Mouse (Mus musculus) MEL (cell line): ENCODE data around the gene Irf1. TPM values are rescaled to one million over a fixed set of nuclear protein-coding genes. Genes with fewer than 3 reads are reported as not detected.

Experiments
- DNase-seq: peaks from one replicate; pipeline ENCODE4 v3.0.0; 2011; ENCODE audit warnings: low read depth, low spot score
- H3K27ac ChIP-seq: 2 replicates; pipeline ENCODE4 v1.5.1; 2012; ENCODE audit warnings: low read depth, mild to moderate bottlenecking, control low read depth, low read length, moderate library complexity; ENCODE audit not compliant: control insufficient read depth
- H3K27me3 ChIP-seq, 2 experiments: fragments of 150-350 bp in 1 of 2; sonication (generic) in 1 of 2; 2 replicates each; pipeline ENCODE4 v1.6.1; 2012; ENCODE audit warnings: low read length in 2 of 2, mild to moderate bottlenecking in 2 of 2, improper control_type of control experiment in 1 of 2, moderate library complexity in 1 of 2; ENCODE audit not compliant: insufficient read depth in 2 of 2, control insufficient read depth in 1 of 2
- H3K36me3 ChIP-seq, 2 experiments: 2 replicates each; pipeline ENCODE4 v1.6.1; 2012 to 2014; ENCODE audit warnings: low read length in 2 of 2, improper control_type of control experiment in 1 of 2, inconsistent platforms in 1 of 2, mild to moderate bottlenecking in 1 of 2; ENCODE audit not compliant: insufficient read depth in 2 of 2, control insufficient read depth in 1 of 2
- H3K4me1 ChIP-seq, 2 experiments: fragments of 150-350 bp in 1 of 2; sonication (generic) in 1 of 2; 2 replicates each; pipeline ENCODE4 v1.6.1; 2012; ENCODE audit warnings: low read length in 2 of 2, improper control_type of control experiment in 1 of 2, mild to moderate bottlenecking in 1 of 2; ENCODE audit not compliant: insufficient read depth in 2 of 2, control insufficient read depth in 1 of 2
- H3K4me3 ChIP-seq, 2 experiments: fragments of 150-350 bp in 1 of 2; sonication (generic) in 1 of 2; 2 replicates each; pipeline ENCODE4 v1.5.1; 2012; ENCODE audit warnings: low read depth in 2 of 2, low read length in 2 of 2, mild to moderate bottlenecking in 2 of 2, moderate library complexity in 2 of 2, control low read depth in 1 of 2, improper control_type of control experiment in 1 of 2; ENCODE audit not compliant: control insufficient read depth in 1 of 2, insufficient read depth in 1 of 2
- H3K79me2 ChIP-seq: 2 replicates; pipeline ENCODE4 v1.6.1; 2012; ENCODE audit warnings: mild to moderate bottlenecking, low read length, moderate library complexity; ENCODE audit not compliant: control insufficient read depth, poor library complexity, insufficient read depth
- H3K9ac ChIP-seq: 2 replicates; pipeline ENCODE4 v1.6.1; 2012; ENCODE audit warnings: low read depth, mild to moderate bottlenecking, control low read depth, low read length, moderate library complexity; ENCODE audit not compliant: control insufficient read depth, poor library complexity, severe bottlenecking
- H3K9me3 ChIP-seq: fragments of 150-350 bp; sonication (generic); replicated peaks from 2 replicates; pipeline ENCODE4 v1.6.1; 2012; ENCODE audit warnings: mild to moderate bottlenecking, low read length, improper control_type of control experiment, moderate library complexity; ENCODE audit not compliant: insufficient read depth
- CHD2 ChIP-seq: IDR thresholded peaks from 2 replicates; pipeline ENCODE4 v1.6.1; 2011; ENCODE audit warnings: low read length, improper control_type of control experiment
- ELF1 ChIP-seq: IDR thresholded peaks from 2 replicates; pipeline ENCODE4 v1.6.1; 2014; ENCODE audit warnings: low read depth, mild to moderate bottlenecking, inconsistent platforms, low read length, improper control_type of control experiment, moderate library complexity
- GABPA ChIP-seq: IDR thresholded peaks from 2 replicates; pipeline ENCODE4 v1.6.1; 2012; ENCODE audit warnings: low read depth, mild to moderate bottlenecking, inconsistent platforms, low read length, improper control_type of control experiment, moderate library complexity
- GATA1 ChIP-seq: IDR thresholded peaks from 2 replicates; pipeline ENCODE4 v1.6.1; 2011; ENCODE audit warnings: low read depth, low read length, improper control_type of control experiment
- HCFC1 ChIP-seq: IDR thresholded peaks from 2 replicates; pipeline ENCODE4 v1.6.1; 2012; ENCODE audit warnings: low read depth, mild to moderate bottlenecking, inconsistent platforms, low read length, improper control_type of control experiment, moderate library complexity
- JUND ChIP-seq: IDR thresholded peaks from 2 replicates; pipeline ENCODE4 v1.6.1; 2011; ENCODE audit warnings: low read depth, mild to moderate bottlenecking, improper control_type of control experiment, low read length
- KAT2A ChIP-seq: conservative IDR thresholded peaks from 2 replicates; pipeline ENCODE4 v1.6.1; 2012; ENCODE audit warnings: low read depth, low read length, improper control_type of control experiment, inconsistent platforms
- MAX ChIP-seq: IDR thresholded peaks from 2 replicates; pipeline ENCODE4 v1.6.1; 2011; ENCODE audit warnings: low read length, improper control_type of control experiment
- MEF2A ChIP-seq: IDR thresholded peaks from 2 replicates; pipeline ENCODE4 v1.6.1; 2014; ENCODE audit warnings: low read depth, mild to moderate bottlenecking, inconsistent platforms, low read length, improper control_type of control experiment; ENCODE audit not compliant: poor library complexity, insufficient replicate concordance, severe bottlenecking; ENCODE audit errors: extremely low read depth
- MXI1 ChIP-seq: IDR thresholded peaks from 2 replicates; pipeline ENCODE4 v1.6.1; 2011; ENCODE audit warnings: mild to moderate bottlenecking, low read depth, low read length, improper control_type of control experiment
- MYC ChIP-seq: IDR thresholded peaks from 2 replicates; pipeline ENCODE4 v1.6.1; 2011; ENCODE audit warnings: low read depth, mild to moderate bottlenecking, low read length, improper control_type of control experiment, moderate library complexity
- NELFE ChIP-seq: IDR thresholded peaks from 2 replicates; pipeline ENCODE4 v1.6.1; 2011; ENCODE audit warnings: low read depth, low read length, improper control_type of control experiment
- NRF1 ChIP-seq: IDR thresholded peaks from 2 replicates; pipeline ENCODE4 v1.6.1; 2014; ENCODE audit warnings: low read depth, mild to moderate bottlenecking, inconsistent platforms, low read length, improper control_type of control experiment, moderate library complexity; ENCODE audit not compliant: poor library complexity, insufficient read depth, severe bottlenecking
- POLR2AphosphoS2 ChIP-seq: IDR thresholded peaks from 2 replicates; pipeline ENCODE4 v1.6.1; 2011; ENCODE audit warnings: low read length, improper control_type of control experiment
- RAD21 ChIP-seq: IDR thresholded peaks from 2 replicates; pipeline ENCODE4 v1.6.1; 2011; ENCODE audit warnings: mild to moderate bottlenecking, low read depth, low read length, improper control_type of control experiment
- TBP ChIP-seq: IDR thresholded peaks from 2 replicates; pipeline ENCODE4 v1.8.0; 2011; ENCODE audit warnings: low read depth, low read length, improper control_type of control experiment
- TCF12 ChIP-seq: IDR thresholded peaks from 2 replicates; pipeline ENCODE4 v1.6.1; 2014; ENCODE audit warnings: low read depth, mild to moderate bottlenecking, inconsistent platforms, low read length, improper control_type of control experiment, moderate library complexity
- UBTF ChIP-seq: IDR thresholded peaks from 2 replicates; pipeline ENCODE4 v1.6.1; 2012; ENCODE audit warnings: low read depth, mild to moderate bottlenecking, inconsistent platforms, low read length, improper control_type of control experiment, moderate library complexity, borderline replicate concordance; ENCODE audit not compliant: insufficient read depth
- ZMIZ1 ChIP-seq: IDR thresholded peaks from 2 replicates; pipeline ENCODE4 v1.6.1; 2012; ENCODE audit warnings: low read depth, mild to moderate bottlenecking, inconsistent platforms, low read length, improper control_type of control experiment, moderate library complexity
- ZNF384 ChIP-seq: IDR thresholded peaks from 2 replicates; pipeline ENCODE4 v1.6.1; 2012; ENCODE audit warnings: low read depth, mild to moderate bottlenecking, inconsistent platforms, low read length, improper control_type of control experiment
- polyA plus RNA-seq, 2 experiments: library from polyadenylated mRNA; stranded (reverse) in 1 of 2; unstranded in 1 of 2; fragments of >175 nt in 1 of 2; fragments of >200 nt in 1 of 2; gene quantifications; 2 replicates each; pipeline versions ENCODE4 v1.2.1 to v1.2.4; 2012; ENCODE audit warnings: low replicate concordance in 2 of 2, low read depth in 1 of 2; ENCODE audit not compliant: insufficient read length in 2 of 2, insufficient read depth in 1 of 2, missing spikeins in 1 of 2
- total RNA-seq: library from RNA; depleted of rRNA; stranded (reverse); fragments of 300-350 nt; gene quantifications from 2 replicates; pipeline ENCODE4 v1.2.3, GENCODE M21; 2012

The Irf1 gene
- total and polyA plus RNA-seq, 3 experiments: 0.73 to 1.9 TPM; not detected in 1

DNA sequence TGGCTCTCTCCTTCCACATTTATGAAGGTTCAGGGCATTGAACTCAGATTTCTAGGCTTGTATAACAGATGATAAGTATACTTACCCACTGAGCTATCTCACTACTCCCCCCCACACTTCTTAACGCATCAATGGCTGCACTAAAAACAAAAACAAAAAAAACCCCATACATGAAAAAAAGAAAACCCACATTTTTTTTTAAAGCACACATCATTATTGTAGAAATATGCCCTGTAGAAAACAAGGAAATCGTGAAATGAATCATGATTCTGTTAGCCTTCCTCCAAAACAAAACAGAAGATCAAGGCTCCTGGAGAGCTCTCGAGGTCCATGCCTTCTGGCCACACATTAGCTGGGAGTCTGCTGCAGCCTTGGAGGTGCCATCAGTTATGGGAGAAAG lies 41.5 kb downstream of the Irf1 start:
- no peak for DNase-seq
- TF ChIP-seq TCF12: no peak
- TF ChIP-seq KAT2A: no peak
- no peak for TF ChIP-seq GABPA
- TF ChIP-seq ZMIZ1: no peak
- TF ChIP-seq HCFC1: no peak
- TF ChIP-seq RAD21: no peak
- TF ChIP-seq ELF1: no peak
- no peak for TF ChIP-seq GATA1
- TF ChIP-seq POLR2AphosphoS2: no peak
- no peak for TF ChIP-seq MEF2A
- Histone ChIP-seq H3K27ac (no peak overlapping the region), H3K4me3 (no peak overlapping the region), H3K4me1 (no peaks in the 10 kb centered on the region), H3K27me3 (peaks cover 13 to 15% of the 10 kb centered on the region in 2 experiments), H3K9ac (no peak overlapping the region), H3K36me3 (no peaks in the 10 kb centered on the region), H3K9me3 (no peaks in the 10 kb centered on the region), H3K79me2 (no peaks in the 10 kb centered on the region)

- no peaks in the 10 kb centered on the region for H3K4me1 ChIP-seq
- H3K27me3 ChIP-seq: peaks cover 10 to 15% of the 10 kb centered on the region in 2 experiments
- no peak overlapping the region for H3K9ac ChIP-seq
- no peaks in the 10 kb centered on the region for H3K9me3 ChIP-seq
- H3K79me2 ChIP-seq: no peaks in the 10 kb centered on the region
- TF ChIP-seq ELF1 (no peak), NELFE (no peak), MYC (no peak), CHD2 (no peak), NRF1 (no peak), MXI1 (no peak), GATA1 (no peak), TBP (no peak), MAX (no peak), UBTF (no peak), JUND (no peak), ZNF384 (no peak), POLR2AphosphoS2 (no peak)
- no peak overlapping the region for H3K4me3 ChIP-seq
- no peaks in the 10 kb centered on the region for H3K36me3 ChIP-seq
- no peak for DNase-seq
- H3K27ac ChIP-seq: no peak overlapping the region
Observed at GRCm38 (mm10) chr11:53813001-53813868, 43.4 kb downstream of the Irf1 start.
